Mouse (Mus musculus) lung, postnatal 0 days (tissue): Measurements from ENCODE around the gene Gm10228. TPM values are rescaled to one million over a fixed set of nuclear protein-coding genes. Genes with fewer than 3 reads are reported as not detected.

ENCODE experiments used
- ATAC-seq: fragments of 200-750 bp; cut with Nextera tagmentation; 2 replicates; pipeline ENCODE4 v1.8.0; 2017; ENCODE audit warnings: moderate library complexity
- DNase-seq: peaks from one replicate; pipeline ENCODE4 v3.0.0-alpha.2; 2016; ENCODE audit warnings: low spot score
- H3K27ac ChIP-seq: fragments of 300-500 bp; sonication (generic); 2 replicates; pipeline ENCODE4 v1.5.1; 2014; ENCODE audit warnings: antibody characterized with exemption, mild to moderate bottlenecking, low read length, mixed read lengths
- H3K27me3 ChIP-seq: fragments of 300-500 bp; sonication (generic); replicated peaks from 2 replicates; pipeline ENCODE4 v1.6.1; 2014; ENCODE audit warnings: low read length, mixed read lengths; ENCODE audit not compliant: insufficient read depth
- H3K36me3 ChIP-seq: fragments of 300-500 bp; sonication (generic); 2 replicates; pipeline ENCODE4 v1.6.1; 2014; ENCODE audit warnings: low read length, mixed read lengths; ENCODE audit not compliant: insufficient read depth
- H3K4me1 ChIP-seq: fragments of 300-500 bp; sonication (generic); 2 replicates; pipeline ENCODE4 v1.6.1; 2014; ENCODE audit warnings: antibody characterized with exemption, low read depth, low read length, mixed read lengths; ENCODE audit not compliant: insufficient read depth
- H3K4me2 ChIP-seq: fragments of 300-500 bp; sonication (generic); replicated peaks from 2 replicates; pipeline ENCODE4 v1.6.1; 2014; ENCODE audit warnings: low read depth, mild to moderate bottlenecking, low read length, moderate library complexity, mixed read lengths
- H3K4me3 ChIP-seq: fragments of 300-500 bp; sonication (generic); 2 replicates; pipeline ENCODE4 v1.5.1; 2014; ENCODE audit warnings: low read depth, low read length
- H3K9ac ChIP-seq: fragments of 300-500 bp; sonication (generic); replicated peaks from 2 replicates; pipeline ENCODE4 v1.6.1; 2014; ENCODE audit warnings: low read depth, mild to moderate bottlenecking
- H3K9me3 ChIP-seq: fragments of 300-500 bp; sonication (generic); 2 replicates; pipeline ENCODE4 v1.6.1; 2016; ENCODE audit warnings: low read length, mixed read lengths
- CTCF ChIP-seq: IDR thresholded peaks from 2 replicates; pipeline ENCODE4 v1.5.1; 2016; ENCODE audit warnings: antibody characterized with exemption, mild to moderate bottlenecking
- EP300 ChIP-seq: IDR thresholded peaks from 2 replicates; pipeline ENCODE4 v1.6.1; 2016; ENCODE audit warnings: antibody characterized with exemption, mild to moderate bottlenecking, control low read depth
- WGBS: fragments of 180-500 bp; shearing (Covaris S2); extraction: QIAGEN DNeasy Blood & Tissue Kit; methylation state at CpG from one replicate; pipeline ENCODE4 v1.1.7; 2014; 5-methylcytosine and 5-hydroxymethylcytosine counted together
- polyA plus RNA-seq: library from polyadenylated mRNA; unstranded; fragments of >200 nt; fragmentation: Nextera tagmentation; extraction: Ambion mirVana; gene quantifications from 2 replicates; pipeline ENCODE4 v1.2.1, GENCODE M21; 2015

Gm10228 gene
- polyA plus RNA-seq, 1 experiment from 2014 or later: not detected

GRCm38 (mm10) chr16:89010659-89011058, 30.6 kb downstream of the Gm10228 start, which contains the start of gene Krtap22-2:
Krtap22-2 (minus strand) TSS chr16:89010759.
- TF ChIP-seq CTCF: no peak
- TF ChIP-seq EP300: no peak
- Histone ChIP-seq H3K4me2 (no peak within 1 kb of the TSS), H3K4me3 (no peak within 1 kb of the TSS), H3K4me1 (no peaks in the 10 kb centered on the region), H3K9me3 (no peaks in the 10 kb centered on the region), H3K36me3 (no peaks in the 10 kb centered on the region), H3K27ac (no peak within 1 kb of the TSS), H3K9ac (no peak within 1 kb of the TSS), H3K27me3 (no peaks in the 10 kb centered on the region)
- WGBS: 74% methylated on average over 5 of the region's 5 CpGs
- DNase-seq (no peak), ATAC-seq (no peak)

Other genes with a start within 250 kb of the Gm10228 start
- gene Gm20741, start 229.3 kb downstream of the Gm10228 start, polyA plus RNA-seq: not detected in 2 replicates
- not detected in 2 replicates for gene Krtap15, start 221.3 kb downstream of the Gm10228 start, polyA plus RNA-seq
- gene Krtap14, start 215.3 kb downstream of the Gm10228 start, polyA plus RNA-seq: not detected in 2 replicates
- gene Krtap19-1, start 172.1 kb downstream of the Gm10228 start, polyA plus RNA-seq: not detected in 2 replicates
- not detected in 2 replicates for gene Krtap19-2, start 167.2 kb downstream of the Gm10228 start, polyA plus RNA-seq
- not detected in 2 replicates for gene Krtap19-3, start 163.4 kb downstream of the Gm10228 start, polyA plus RNA-seq
- not detected in 2 replicates for gene Krtap19-4, start 156.4 kb downstream of the Gm10228 start, polyA plus RNA-seq
- not detected in 2 replicates for gene Krtap19-5, start 145.0 kb downstream of the Gm10228 start, polyA plus RNA-seq
- not detected in 2 replicates for gene Krtap19-9b, start 109.2 kb downstream of the Gm10228 start, polyA plus RNA-seq
- gene Krtap16-3, start 78.6 kb downstream of the Gm10228 start, polyA plus RNA-seq: not detected in 2 replicates
- gene Krtap22-2, start 30.7 kb downstream of the Gm10228 start, polyA plus RNA-seq: not detected in 2 replicates
- not detected in 2 replicates for gene Gm10229, start 26.2 kb downstream of the Gm10228 start, polyA plus RNA-seq
- gene Krtap6-1, start 9.8 kb downstream of the Gm10228 start, polyA plus RNA-seq: not detected in 2 replicates
- not detected in 2 replicates for gene Krtap6-5, start 6.4 kb upstream of the Gm10228 start, polyA plus RNA-seq
- gene 1110025L11Rik, start 22.5 kb upstream of the Gm10228 start, polyA plus RNA-seq: not detected in 2 replicates
- gene Krtap6-3, start 42.5 kb upstream of the Gm10228 start, polyA plus RNA-seq: not detected in 2 replicates
- not detected in 2 replicates for gene Gm6358, start 99.4 kb upstream of the Gm10228 start, polyA plus RNA-seq
- not detected in 2 replicates for gene Gm10061, start 109.6 kb upstream of the Gm10228 start, polyA plus RNA-seq
- not detected in 2 replicates for gene Gm9789, start 116.5 kb upstream of the Gm10228 start, polyA plus RNA-seq
- gene Gm7735, start 128.0 kb upstream of the Gm10228 start, polyA plus RNA-seq: not detected in 2 replicates
- gene 1110057P08Rik, start 133.3 kb upstream of the Gm10228 start, polyA plus RNA-seq: not detected in 2 replicates
- not detected in 2 replicates for gene Krtap20-2, start 164.4 kb upstream of the Gm10228 start, polyA plus RNA-seq